Mouse (Mus musculus): ENCODE data around the gene Slc8b1.

Slc8b1 gene

GRCm38 (mm10) chr5:120510982-120511642, at the start of gene Slc8b1:
TSS of gene Slc8b1 (plus strand) at chr5:120511168.
- DNase-seq (ENCODE audit: low read depth, low spot score): peak; percentile 52

- no peak for DNase-seq (ENCODE audit: low read depth, low spot score)
Observed at GRCm38 (mm10) chr5:120461902-120462301, 49.1 kb upstream of the Slc8b1 start.

GRCm38 (mm10) chr5:120464321-120464720, 46.6 kb upstream of the Slc8b1 start:
- DNase-seq (ENCODE audit: low read depth, low spot score): no peak

- no peak for DNase-seq (ENCODE audit: low read depth, low spot score)
Observed at GRCm38 (mm10) chr5:120465062-120465461, 45.9 kb upstream of the Slc8b1 start.

GRCm38 (mm10) chr5:120465860-120466259, 45.1 kb upstream of the Slc8b1 start:
- no peak for DNase-seq (ENCODE audit: low read depth, low spot score)

GRCm38 (mm10) chr5:120467026-120467425, 43.9 kb upstream of the Slc8b1 start:
- no peak for DNase-seq (ENCODE audit: low read depth, low spot score)

- no peak for DNase-seq (ENCODE audit: low read depth, low spot score)
Observed at GRCm38 (mm10) chr5:120468336-120468735, 42.6 kb upstream of the Slc8b1 start.

- DNase-seq (ENCODE audit: low read depth, low spot score): no peak
Observed at GRCm38 (mm10) chr5:120468830-120469229, 42.1 kb upstream of the Slc8b1 start.

GRCm38 (mm10) chr5:120471538-120471937, 39.4 kb upstream of the Slc8b1 start:
- no peak for DNase-seq (ENCODE audit: low read depth, low spot score)

- DNase-seq (ENCODE audit: low read depth, low spot score): no peak
Observed at GRCm38 (mm10) chr5:120472770-120473169, 38.2 kb upstream of the Slc8b1 start, which contains the start of gene Sdsl. TSS of gene Sdsl (minus strand) at chr5:120472810.

- DNase-seq (ENCODE audit: low read depth, low spot score): no peak
Observed at GRCm38 (mm10) chr5:120473361-120473760, 37.6 kb upstream of the Slc8b1 start.

- DNase-seq (ENCODE audit: low read depth, low spot score): no peak
Observed at GRCm38 (mm10) chr5:120475861-120476260, 35.1 kb upstream of the Slc8b1 start.

- no peak for DNase-seq (ENCODE audit: low read depth, low spot score)
Observed at GRCm38 (mm10) chr5:120476296-120476695, 34.7 kb upstream of the Slc8b1 start, which contains the start of gene Sds. TSS of gene Sds (plus strand) at chr5:120476526.

GRCm38 (mm10) chr5:120477993-120478392, 33.0 kb upstream of the Slc8b1 start:
- no peak for DNase-seq (ENCODE audit: low read depth, low spot score)

- no peak for DNase-seq (ENCODE audit: low read depth, low spot score)
Observed at GRCm38 (mm10) chr5:120479538-120479937, 31.4 kb upstream of the Slc8b1 start.

GRCm38 (mm10) chr5:120481205-120481604, 29.8 kb upstream of the Slc8b1 start:
- DNase-seq (ENCODE audit: low read depth, low spot score): no peak

GRCm38 (mm10) chr5:120483399-120483798, 27.6 kb upstream of the Slc8b1 start:
- DNase-seq (ENCODE audit: low read depth, low spot score): no peak

GRCm38 (mm10) chr5:120487844-120488243, 23.1 kb upstream of the Slc8b1 start:
- no peak for DNase-seq (ENCODE audit: low read depth, low spot score)

GRCm38 (mm10) chr5:120490679-120491192, 20.2 kb upstream of the Slc8b1 start:
- no peak for DNase-seq (ENCODE audit: low read depth, low spot score)

- DNase-seq (ENCODE audit: low read depth, low spot score): no peak
Observed at GRCm38 (mm10) chr5:120492437-120492836, 18.5 kb upstream of the Slc8b1 start.

- DNase-seq (ENCODE audit: low read depth, low spot score): no peak
Observed at GRCm38 (mm10) chr5:120493440-120493839, 17.5 kb upstream of the Slc8b1 start.

GRCm38 (mm10) chr5:120493873-120494395, 17.0 kb upstream of the Slc8b1 start:
- no peak for DNase-seq (ENCODE audit: low read depth, low spot score)

GRCm38 (mm10) chr5:120495064-120495702, 15.8 kb upstream of the Slc8b1 start:
- DNase-seq (ENCODE audit: low read depth, low spot score): no peak

Data from telencephalon, adult 2 months (tissue).